Mouse (Mus musculus): Measurements from ENCODE around the gene Cog3.
"Not testable (repeated sequence)": the region's sequence is repeated elsewhere in the genome, so short reads cannot be mapped to it uniquely, and the experiment has no call there.

Gene Cog3

GRCm38 (mm10) chr14:75753991-75754817 lies at the start of gene Cog3:
Cog3 (minus strand) TSS chr14:75754517.
- DNase-seq (ENCODE audit: extremely low spot score, low read depth, low spot score) = peak; percentile 69

GRCm38 (mm10) chr14:75797769-75798386 lies 43.6 kb upstream of the Cog3 start:
- DNase-seq (ENCODE audit: extremely low spot score, low read depth, low spot score) = peak; percentile 67

DNA sequence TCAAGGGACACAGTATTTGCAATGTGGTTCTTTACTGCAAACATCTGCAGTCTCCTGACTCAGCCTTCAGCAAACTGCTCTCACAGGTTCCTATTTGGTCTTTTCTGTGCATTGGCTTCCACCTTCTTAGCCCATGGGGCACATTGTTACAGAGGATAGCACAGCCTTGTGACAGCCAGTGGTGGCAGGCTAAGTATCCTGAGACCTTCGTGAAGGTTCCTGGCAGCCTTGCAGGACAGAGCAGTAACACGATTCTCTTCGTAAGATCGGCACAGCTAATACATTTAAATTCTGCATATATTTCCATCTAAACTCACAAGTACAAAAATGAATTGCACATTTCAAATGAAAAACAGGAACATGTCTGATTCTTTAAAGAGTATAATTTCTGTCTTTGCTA lies 41.6 kb upstream of the Cog3 start:
- no peak for DNase-seq (ENCODE audit: extremely low spot score, low read depth, low spot score)

GRCm38 (mm10) chr14:75794726-75795125 lies 40.4 kb upstream of the Cog3 start:
- no peak for DNase-seq (ENCODE audit: extremely low spot score, low read depth, low spot score)

- no peak for DNase-seq (ENCODE audit: extremely low spot score, low read depth, low spot score)
These were observed 40.0 kb upstream of the Cog3 start for GRCm38 (mm10) chr14:75794324-75794723.

GRCm38 (mm10) chr14:75793110-75793509 lies 38.8 kb upstream of the Cog3 start:
- DNase-seq (ENCODE audit: extremely low spot score, low read depth, low spot score) = no peak

GRCm38 (mm10) chr14:75791372-75791771 lies 37.1 kb upstream of the Cog3 start:
- DNase-seq (ENCODE audit: extremely low spot score, low read depth, low spot score) = no peak

DNA sequence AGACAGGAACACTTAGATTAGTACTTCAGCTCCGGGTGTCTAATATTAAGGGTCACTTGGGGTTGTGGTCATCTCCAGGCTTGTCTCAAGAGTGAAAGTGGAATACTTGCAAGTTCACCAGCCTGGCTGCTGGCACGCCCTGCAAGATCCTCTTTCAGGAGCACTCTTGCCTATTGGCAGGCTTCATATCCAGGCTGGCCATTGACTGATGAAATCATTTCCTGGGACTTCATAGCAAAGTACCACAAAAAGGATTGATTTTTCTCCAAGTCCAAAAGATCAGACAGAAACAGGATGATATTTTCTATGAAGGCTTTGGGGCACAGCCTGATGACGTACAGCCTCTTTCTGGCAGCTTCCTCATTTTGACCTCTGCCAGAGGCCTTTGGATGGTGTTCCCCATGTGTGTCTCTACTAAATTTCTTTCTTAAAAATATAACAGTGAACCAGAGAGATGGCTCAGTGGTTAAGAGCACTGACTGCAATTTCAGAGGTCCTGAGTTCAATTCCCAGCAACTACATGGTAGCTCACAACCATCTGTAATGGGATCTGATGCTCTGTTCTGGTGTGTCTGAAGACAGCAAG lies 36.2 kb upstream of the Cog3 start:
- DNase-seq (ENCODE audit: extremely low spot score, low read depth, low spot score) = no peak

GRCm38 (mm10) chr14:75789291-75789690 lies 35.0 kb upstream of the Cog3 start:
- DNase-seq (ENCODE audit: extremely low spot score, low read depth, low spot score) = no peak

- no peak for DNase-seq (ENCODE audit: extremely low spot score, low read depth, low spot score)
These were observed 33.5 kb upstream of the Cog3 start for GRCm38 (mm10) chr14:75787794-75788175.

GRCm38 (mm10) chr14:75786868-75787793 lies 32.8 kb upstream of the Cog3 start, which contains the start of gene Slc25a30:
Slc25a30 (minus strand) TSS chr14:75787037.
- no peak for DNase-seq (ENCODE audit: extremely low spot score, low read depth, low spot score)

DNA sequence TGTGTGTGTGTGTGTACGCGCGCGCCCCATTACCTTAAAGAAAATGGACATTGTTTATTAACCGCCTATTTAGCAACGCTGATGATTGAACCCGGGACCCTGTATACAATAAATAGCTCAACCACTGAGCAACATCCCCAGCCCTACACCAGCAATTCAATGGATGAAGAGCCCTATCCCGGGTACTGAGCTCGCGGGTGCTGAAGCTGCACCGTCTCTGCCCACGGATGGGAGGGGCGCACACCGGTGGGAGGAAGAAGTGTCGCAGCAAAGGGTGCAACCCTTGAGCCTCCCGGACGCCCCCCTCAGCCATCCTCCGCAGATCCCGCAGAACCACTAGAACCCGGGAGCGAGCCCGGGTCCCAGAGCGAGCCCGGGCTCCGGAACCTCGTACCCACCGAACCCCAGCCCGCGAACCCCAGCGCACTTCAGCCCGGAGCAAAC lies 32.1 kb upstream of the Cog3 start:
- DNase-seq (ENCODE audit: extremely low spot score, low read depth, low spot score) = no peak

DNA sequence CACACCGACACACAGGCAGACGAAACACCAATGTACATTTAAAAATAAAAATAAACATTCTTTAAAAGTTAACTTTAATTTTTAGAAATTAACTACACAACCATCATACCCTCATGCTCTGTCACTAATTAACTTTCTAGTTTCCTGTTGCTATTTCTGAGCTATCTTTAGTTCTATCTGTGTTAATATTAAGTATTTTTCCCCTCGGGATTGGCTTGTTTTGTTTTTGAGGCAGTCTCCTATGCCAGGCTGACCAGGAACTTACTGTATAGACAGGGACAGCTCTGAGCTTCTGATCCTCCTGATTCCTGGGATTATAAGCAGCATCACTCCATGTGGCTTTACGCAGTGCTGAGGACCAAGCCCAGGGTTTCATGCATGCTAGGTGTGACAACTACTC lies 25.6 kb upstream of the Cog3 start:
- no peak for DNase-seq (ENCODE audit: extremely low spot score, low read depth, low spot score)

- DNase-seq (ENCODE audit: extremely low spot score, low read depth, low spot score) = no peak
These were observed 22.3 kb upstream of the Cog3 start for GRCm38 (mm10) chr14:75776637-75777036.

- DNase-seq (ENCODE audit: extremely low spot score, low read depth, low spot score) = no peak
These were observed 19.1 kb upstream of the Cog3 start for GRCm38 (mm10) chr14:75773431-75773830.

DNA sequence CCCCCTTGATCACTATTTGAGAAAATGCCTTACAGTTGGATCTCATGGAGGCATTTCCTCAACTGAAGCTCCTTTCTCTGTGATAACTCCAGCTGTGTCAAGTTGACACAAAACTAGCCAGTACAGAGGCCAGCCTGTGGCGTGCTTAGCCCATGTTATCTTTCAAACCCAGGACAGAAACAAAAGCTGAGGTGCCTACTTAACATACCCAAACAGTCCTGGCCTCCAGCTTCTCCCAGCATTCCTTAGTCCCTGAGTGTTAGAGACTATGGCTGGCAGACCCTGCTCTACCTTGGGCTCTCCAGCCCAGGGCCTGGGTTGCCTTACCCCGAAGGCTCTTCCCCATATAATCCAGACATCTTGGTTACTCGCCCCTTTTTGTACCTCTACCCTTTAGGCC lies 18.1 kb upstream of the Cog3 start:
- not testable (repeated sequence) for DNase-seq (ENCODE audit: extremely low spot score, low read depth, low spot score)

GRCm38 (mm10) chr14:75771101-75771501 lies 16.8 kb upstream of the Cog3 start:
- no peak for DNase-seq (ENCODE audit: extremely low spot score, low read depth, low spot score)

- DNase-seq (ENCODE audit: extremely low spot score, low read depth, low spot score) = no peak
These were observed 15.0 kb upstream of the Cog3 start for GRCm38 (mm10) chr14:75769334-75769733.

DNA sequence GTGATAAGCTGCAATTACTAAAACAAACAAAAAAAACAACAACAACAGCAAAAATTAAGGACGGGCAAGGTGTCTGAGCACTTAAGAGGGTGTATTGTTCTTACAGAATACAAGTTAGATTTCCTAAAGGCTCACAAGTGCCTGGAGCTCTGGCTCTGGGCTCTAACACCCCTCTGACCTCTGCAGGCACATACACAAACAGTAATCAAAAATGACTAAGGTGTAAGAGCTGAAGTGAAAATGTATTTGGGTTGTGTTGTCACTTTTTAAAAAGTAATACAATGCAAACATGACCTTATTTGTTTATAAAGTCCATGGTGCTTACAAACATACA lies 13.9 kb upstream of the Cog3 start:
- no peak for DNase-seq (ENCODE audit: extremely low spot score, low read depth, low spot score)

DNA sequence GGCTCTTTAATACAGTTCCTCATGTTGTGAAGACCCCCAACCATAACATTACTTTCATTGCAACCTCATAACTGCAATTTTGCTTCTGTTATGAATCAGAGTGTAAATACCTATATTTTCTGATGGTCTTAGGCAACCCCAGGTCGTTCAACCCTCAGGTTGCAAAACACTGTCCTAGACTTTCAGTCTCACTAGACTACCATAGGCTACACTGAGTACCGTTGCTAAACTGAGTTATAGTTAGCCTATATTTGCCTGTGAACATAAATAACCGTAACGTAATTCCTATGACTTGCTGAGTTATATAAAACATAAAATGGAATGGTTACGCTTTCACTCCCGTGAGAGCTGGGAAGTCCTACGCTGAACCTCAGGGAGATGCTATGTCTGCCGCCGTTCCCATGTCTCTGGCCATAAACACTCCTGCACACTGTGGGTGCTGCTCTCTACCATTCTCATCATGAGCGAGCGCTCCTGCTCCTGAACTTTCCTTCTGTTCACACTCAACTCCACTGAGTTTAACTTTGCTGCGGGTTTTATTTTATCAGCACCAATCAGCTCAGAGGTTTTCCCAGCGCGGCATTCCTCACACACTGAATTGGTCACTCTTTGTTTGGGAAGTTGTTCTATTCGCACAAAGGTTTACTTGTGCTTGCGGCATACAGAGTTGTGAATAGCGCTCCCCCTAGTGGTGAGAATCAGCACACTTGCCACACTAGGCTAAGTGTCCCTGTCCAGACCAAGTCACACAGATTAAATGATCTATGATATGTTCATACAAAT lies 13.4 kb upstream of the Cog3 start:
- DNase-seq (ENCODE audit: extremely low spot score, low read depth, low spot score) = peak; percentile 89
